Mouse (Mus musculus): ENCODE data around the gene Dhtkd1. TPM values are rescaled to one million over a fixed set of nuclear protein-coding genes. Genes with fewer than 3 reads are reported as not detected.
A peak's percentile ranks its signal among the peaks of the same experiment; 100 is the strongest.
"Not testable (repeated sequence)": the region's sequence is repeated elsewhere in the genome, so short reads cannot be mapped to it uniquely, and the experiment has no call there.

Dhtkd1 gene
- 1 to 10 TPM; 6.6 to 8.6 TPM for total RNA-seq (2021)
- long read RNA-seq, experiment 1: 0 reads
- long read RNA-seq, experiment 2: 0 reads

GRCm38 (mm10) chr2:5942416-5943032, at the start of gene Dhtkd1:
Gene Dhtkd1, minus strand, starts transcription at chr2:5942792.
- DNase-seq (ENCODE audit: low spot score in 2 of 2): peak; percentile 60 to 67
- intact Hi-C loops (cut with DNase I): no loop called here

GRCm38 (mm10) chr2:5977532-5977931, 34.9 kb upstream of the Dhtkd1 start:
- intact Hi-C loops (cut with DNase I): no loop called here
- no peak for DNase-seq (ENCODE audit: low spot score in 2 of 2)

- intact Hi-C loops (cut with DNase I); DNase-seq (ENCODE audit: low spot score in 2 of 2): not testable (repeated sequence)
Measured at GRCm38 (mm10) chr2:5970629-5971028, 28.0 kb upstream of the Dhtkd1 start.

- DNase-seq (ENCODE audit: low spot score in 2 of 2): no peak
- intact Hi-C loops (cut with DNase I): no loop called here
Measured at GRCm38 (mm10) chr2:5965972-5966371, 23.4 kb upstream of the Dhtkd1 start.

GRCm38 (mm10) chr2:5963729-5964128, 21.1 kb upstream of the Dhtkd1 start:
- DNase-seq (ENCODE audit: low spot score in 2 of 2); intact Hi-C loops (cut with DNase I): not testable (repeated sequence)

GRCm38 (mm10) chr2:5962265-5962664, 19.7 kb upstream of the Dhtkd1 start:
- intact Hi-C loops (cut with DNase I): no loop called here
- DNase-seq (ENCODE audit: low spot score in 2 of 2): no peak

GRCm38 (mm10) chr2:5957705-5958104, 15.1 kb upstream of the Dhtkd1 start:
- no peak for DNase-seq (ENCODE audit: low spot score in 2 of 2)
- intact Hi-C loops (cut with DNase I): no loop called here

- peak in 1 of 2 experiments; percentile 22 for DNase-seq (ENCODE audit: low spot score in 2 of 2)
- intact Hi-C loops (cut with DNase I): no loop called here
Measured at GRCm38 (mm10) chr2:5951621-5952211, 9.1 kb upstream of the Dhtkd1 start.

- intact Hi-C loops (cut with DNase I): no loop called here
- peak; percentile 92 to 97 for DNase-seq (ENCODE audit: low spot score in 2 of 2)
Measured at GRCm38 (mm10) chr2:5950766-5951595, 8.4 kb upstream of the Dhtkd1 start, which contains the start of gene Upf2. Gene Upf2, plus strand, starts transcription at chr2:5951469.

- intact Hi-C loops (cut with DNase I): no loop called here
- no peak for DNase-seq (ENCODE audit: low spot score in 2 of 2)
Measured at GRCm38 (mm10) chr2:5950305-5950704, 7.7 kb upstream of the Dhtkd1 start.

GRCm38 (mm10) chr2:5949821-5950220, 7.2 kb upstream of the Dhtkd1 start:
- DNase-seq (ENCODE audit: low spot score in 2 of 2); intact Hi-C loops (cut with DNase I): not testable (repeated sequence)

GRCm38 (mm10) chr2:5948964-5949363, 6.4 kb upstream of the Dhtkd1 start:
- intact Hi-C loops (cut with DNase I): no loop called here

GRCm38 (mm10) chr2:5946876-5947275, 4.3 kb upstream of the Dhtkd1 start:
- no peak for DNase-seq (ENCODE audit: low spot score in 2 of 2)
- intact Hi-C loops (cut with DNase I): no loop called here

More at GRCm38 (mm10) chr2:5948964-5949363, 6.4 kb upstream of the Dhtkd1 start:
- DNase-seq (ENCODE audit: low spot score in 2 of 2): no peak

GRCm38 (mm10) chr2:5945629-5946028, 3.0 kb upstream of the Dhtkd1 start:
- no peak for DNase-seq (ENCODE audit: low spot score in 2 of 2)
- intact Hi-C loops (cut with DNase I): no loop called here

- intact Hi-C loops (cut with DNase I): no loop called here
- no peak for DNase-seq (ENCODE audit: low spot score in 2 of 2)
Measured at GRCm38 (mm10) chr2:5943071-5943470, 479 bp upstream of the Dhtkd1 start.

- no peak for DNase-seq (ENCODE audit: low spot score in 2 of 2)
- intact Hi-C loops (cut with DNase I): no loop called here
Measured at GRCm38 (mm10) chr2:5941861-5942415, 654 bp downstream of the Dhtkd1 start.

GRCm38 (mm10) chr2:5940936-5941335, 1.7 kb downstream of the Dhtkd1 start:
- intact Hi-C loops (cut with DNase I): no loop called here
- DNase-seq (ENCODE audit: low spot score in 2 of 2): no peak

- intact Hi-C loops (cut with DNase I): no loop called here
- no peak for DNase-seq (ENCODE audit: low spot score in 2 of 2)
Measured at GRCm38 (mm10) chr2:5939911-5940310, 2.7 kb downstream of the Dhtkd1 start.

- no peak for DNase-seq (ENCODE audit: low spot score in 2 of 2)
- intact Hi-C loops (cut with DNase I): no loop called here
Measured at GRCm38 (mm10) chr2:5939319-5939718, 3.3 kb downstream of the Dhtkd1 start.

GRCm38 (mm10) chr2:5936550-5936949, 6.0 kb downstream of the Dhtkd1 start:
- DNase-seq (ENCODE audit: low spot score in 2 of 2): no peak
- intact Hi-C loops (cut with DNase I): no loop called here

All from left cerebral cortex, postnatal 14 days (tissue).